Mouse (Mus musculus) thymus, adult 2 months (tissue): ENCODE data around the gene Gpha2.

Experiments
- CTCF ChIP-seq: fragments of 200-500 bp; IDR thresholded peaks from 2 replicates; pipeline ENCODE4 v1.5.1; 2012; ENCODE audit warnings: mild to moderate bottlenecking, control low read depth, low read length, moderate library complexity, borderline replicate concordance; ENCODE audit not compliant: control insufficient read depth, poor library complexity, insufficient read depth; ENCODE audit errors: extremely low read depth
- POLR2A ChIP-seq: fragments of 200-500 bp; IDR thresholded peaks from 2 replicates; pipeline ENCODE4 v1.6.1; 2012; ENCODE audit warnings: mild to moderate bottlenecking, low read length, control low read depth, moderate library complexity; ENCODE audit not compliant: control insufficient read depth, poor library complexity, insufficient read depth; ENCODE audit errors: extremely low read depth

DNA sequence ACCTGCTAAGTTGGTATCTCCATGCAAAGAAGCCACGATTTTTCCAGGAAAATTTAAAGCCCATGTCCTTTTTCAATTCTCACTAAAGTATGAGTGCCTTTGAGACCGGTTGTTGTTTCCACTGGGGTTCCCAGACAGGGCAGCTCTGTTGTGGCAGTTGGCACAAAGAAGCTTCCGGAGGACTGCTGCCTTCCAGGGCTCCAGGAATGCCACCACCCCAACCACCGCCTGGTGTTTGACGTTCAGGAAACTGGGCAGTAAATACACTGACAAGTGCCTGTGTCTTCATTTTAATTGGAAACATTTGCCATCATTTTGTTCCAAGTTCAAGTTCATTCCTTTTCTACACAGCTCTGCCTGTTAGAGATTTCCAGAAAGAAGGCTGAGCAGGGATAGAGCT, 19.5 kb upstream of the Gpha2 start:
- TF ChIP-seq CTCF (no peak), POLR2A (no peak)
